Comparison of ENCODE assay signal across 21 mouse cellular contexts in the genomic region with DNA sequence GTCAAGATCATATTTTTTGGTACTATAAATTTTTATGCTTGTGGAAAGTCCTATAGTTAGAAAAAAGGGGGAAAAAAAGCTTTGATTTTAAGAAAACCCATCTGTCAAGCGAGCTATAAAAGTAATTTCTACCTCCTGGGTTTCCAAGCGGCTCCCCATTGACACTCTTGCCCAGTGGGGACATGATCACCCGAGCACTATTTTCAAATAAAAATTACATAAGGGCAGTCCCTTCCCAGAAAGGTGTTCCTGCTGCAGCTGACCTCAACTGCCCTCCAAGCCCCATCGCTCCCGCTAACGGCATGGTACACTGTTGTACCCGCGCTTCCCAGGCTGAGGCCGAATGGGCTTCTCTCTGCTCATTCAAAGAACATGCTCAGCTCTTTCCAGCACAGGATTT. TPM values are rescaled to one million over a fixed set of nuclear protein-coding genes. Genes with fewer than 3 reads are reported as not detected.
DNase-seq lines count a peak whose midpoint lies in the region; ATAC-seq and TF ChIP-seq lines count a peak whose summit lies in the region.
"Had no signal": no experiment of that assay in that cellular context is flagged by ENCODE, and none has a peak within 500 bp of the region (broad histone marks: within the 10 kb centered on the region; RNA-seq: fewer than 3 reads in every experiment).

No protein-coding gene starts in this region.

- H3K27ac ChIP-seq in left cerebral cortex, adult 2 months: peak overlapping the region; percentile 96
- peak overlapping the region; percentile 75 for H3K27ac ChIP-seq in liver, adult 2 months (replicated peaks; ENCODE audit: insufficient read depth, low read depth, low read length)
- H3K27ac ChIP-seq in cortical plate, adult 2 months (ENCODE audit: insufficient read depth, low read length): peak overlapping the region; percentile 41
- H3K27ac ChIP-seq in kidney, embryonic 15.5 days: no peak overlapping the region
- H3K27ac ChIP-seq: embryonic facial prominence, embryonic 10.5 days; embryonic facial prominence, embryonic 12.5 days; forebrain, embryonic 13.5 days; forebrain, embryonic 15.5 days had no signal

- no peaks in the 10 kb centered on the region for H3K36me3 ChIP-seq in liver, adult 2 months (ENCODE audit: control insufficient read depth, insufficient read depth, low read length)
- H3K36me3 ChIP-seq in kidney, embryonic 15.5 days: no peaks in the 10 kb centered on the region
- H3K36me3 ChIP-seq: embryonic facial prominence, embryonic 10.5 days; embryonic facial prominence, embryonic 12.5 days; forebrain, embryonic 15.5 days had no signal

- 30% methylated on average over 9 of the region's 9 CpGs for WGBS in liver, adult 2 months
- 82% methylated on average over 9 of the region's 9 CpGs for WGBS in kidney, embryonic 15.5 days

- no peak overlapping the region for H3K4me3 ChIP-seq in left cerebral cortex, adult 2 months
- H3K4me3 ChIP-seq in liver, adult 2 months (ENCODE audit: insufficient read depth, low read depth, low read length): peak overlapping the region; percentile 1; the same call in 1 of the 2 replicates
- no peak overlapping the region for H3K4me3 ChIP-seq in cortical plate, adult 2 months (ENCODE audit: insufficient read depth, low read length)
- H3K4me3 ChIP-seq in kidney, embryonic 15.5 days (replicated peaks): no peak overlapping the region
- H3K4me3 ChIP-seq: embryonic facial prominence, embryonic 10.5 days; embryonic facial prominence, embryonic 12.5 days; forebrain, embryonic 13.5 days; forebrain, embryonic 15.5 days had no signal

- peak overlapping the region; percentile 56; the same call in 1 of the 2 replicates for H3K9ac ChIP-seq in liver, adult 2 months (ENCODE audit: low read depth, low read length)
- H3K9ac ChIP-seq in kidney, embryonic 15.5 days: no peak overlapping the region
- H3K9ac ChIP-seq: embryonic facial prominence, embryonic 12.5 days; forebrain, embryonic 13.5 days; forebrain, embryonic 15.5 days had no signal

- DNase-seq in heart, adult 11 months: peak; percentile 54
- DNase-seq in heart, postnatal 25 days (ENCODE audit: low spot score): no peak
- no peak for DNase-seq in left cerebral cortex, adult 2 months (ENCODE audit: extremely low spot score in 1 of 2, low spot score in 2 of 2)
- no peak for DNase-seq in left cerebral cortex, adult 9 months (ENCODE audit: low spot score in 2 of 2)
- DNase-seq in liver, adult 2 months (ENCODE audit: extremely low read depth, low read depth, low spot score): peak; percentile 71
- DNase-seq in liver: no peak
- DNase-seq: adrenal gland, adult 2 months; adrenal gland, postnatal 10 days; adrenal gland, postnatal 25 days; cerebellum, adult 11 months; cerebellum, adult 18-20 months; cerebellum, adult 8-10 months; cerebellum, adult 9-11 months; cerebellum, postnatal 14 days; cerebellum, postnatal 36 days had no signal

- peaks cover 24% of the 10 kb centered on the region for H3K4me1 ChIP-seq in liver, adult 2 months (ENCODE audit: control insufficient read depth, insufficient read depth, low read length)
- H3K4me1 ChIP-seq in cortical plate, adult 2 months (ENCODE audit: control insufficient read depth, insufficient read depth, low read length): peaks cover 8% of the 10 kb centered on the region; the same call in 1 of the 2 replicates
- peaks cover 6% of the 10 kb centered on the region for H3K4me1 ChIP-seq in kidney, embryonic 15.5 days

- no peaks in the 10 kb centered on the region for H3K9me3 ChIP-seq in kidney, embryonic 15.5 days (replicated peaks)
- H3K9me3 ChIP-seq: embryonic facial prominence, embryonic 10.5 days; embryonic facial prominence, embryonic 12.5 days; forebrain, embryonic 13.5 days; forebrain, embryonic 15.5 days had no signal

- H3K4me2 ChIP-seq in kidney, embryonic 15.5 days: no peak overlapping the region
- H3K4me2 ChIP-seq: embryonic facial prominence, embryonic 12.5 days; forebrain, embryonic 13.5 days; forebrain, embryonic 15.5 days had no signal

- no peak for TF ChIP-seq CTCF in left cerebral cortex, adult 2 months (IDR thresholded peaks at IDR 0.05)
- no peak for TF ChIP-seq CTCF in liver, adult 2 months (IDR thresholded peaks at IDR 0.05; ENCODE audit: low read depth, low read length)
- no peak for TF ChIP-seq CTCF in cortical plate, adult 2 months (IDR thresholded peaks at IDR 0.05; ENCODE audit: extremely low read depth, insufficient read depth, low read length)

- no peak for TF ChIP-seq POLR2A in liver, adult 2 months (IDR thresholded peaks at IDR 0.05; ENCODE audit: extremely low read depth, insufficient read depth, low read length)
- TF ChIP-seq POLR2A in cortical plate, adult 2 months (IDR thresholded peaks at IDR 0.05; ENCODE audit: extremely low read depth, insufficient read depth, low read length): no peak

- H3K27me3 ChIP-seq in liver, adult 2 months (ENCODE audit: control insufficient read depth, insufficient read depth, low read length): no peaks in the 10 kb centered on the region
- no peaks in the 10 kb centered on the region for H3K27me3 ChIP-seq in kidney, embryonic 15.5 days
- H3K27me3 ChIP-seq: embryonic facial prominence, embryonic 12.5 days; forebrain, embryonic 13.5 days; forebrain, embryonic 15.5 days had no signal

- no peaks in the 10 kb centered on the region for H3K79me2 ChIP-seq in liver, adult 2 months (ENCODE audit: control insufficient read depth, insufficient read depth, low read length)

- intact Hi-C loops in heart, postnatal 25 days (cut with DNase I): loop anchor here (10.0 kb wide), 1 partner anchor 78 kb away; no protein-coding TSS in a partner anchor
- intact Hi-C loops in left cerebral cortex, adult 2 months (cut with DNase I): loop anchor here (10.0 kb wide), 1 partner anchor 198 kb away; no protein-coding TSS in a partner anchor

- no peak for ATAC-seq in kidney, embryonic 15.5 days (replicated peaks; ENCODE audit: low FRiP score)
- ATAC-seq: forebrain, embryonic 13.5 days; forebrain, embryonic 15.5 days had no signal

RNA-seq across cellular contexts. Expression of gene Cfap54, which starts 5.0 kb away (rescaled TPM):
- total RNA-seq in heart, postnatal 25 days (2021): under 1 TPM; 0.28 to 0.47 TPM
- 10 to 100 TPM; 21.4 to 23.4 TPM for total RNA-seq in left cerebral cortex, adult 2 months (2021)
- total RNA-seq in liver, adult 2 months (2014; rRNA removed): 0.27 and 0.65 TPM in 2 replicates
- polyA plus RNA-seq in liver, adult 2 months (2012; rRNA removed): 0.07 and 0.27 TPM in 2 replicates
- 3.9 TPM in 2 replicates for polyA plus RNA-seq in cortical plate, adult 2 months (2012; rRNA removed)
- 0.53 and 0.86 TPM in 2 replicates for polyA plus RNA-seq in kidney, embryonic 15.5 days (2015; fragmentation: Nextera tagmentation; extraction: Ambion mirVana)

Comparison
In these comparisons a context has a peak if more than half of its experiments do, and no peak if none do; other contexts are left out.
1. DNase-seq: peak in heart, adult 11 months (single experiment) and liver, adult 2 months (single experiment); none in heart, postnatal 25 days (single experiment), left cerebral cortex, adult 2 months (0 of 2), left cerebral cortex, adult 9 months (0 of 2) and liver (single experiment).
2. RNA of gene Cfap54, which starts 5.0 kb away (total RNA-seq): 21.4 to 23.4 TPM in left cerebral cortex, adult 2 months; 0.27 to 0.65 TPM in liver, adult 2 months and 0.28 to 0.47 TPM in heart, postnatal 25 days; every median in the first group is over 10 times any median in the second.